Mouse (Mus musculus): ENCODE results near the gene Olfr646. TPM values are rescaled to one million over a fixed set of nuclear protein-coding genes. Genes with fewer than 3 reads are reported as not detected.

The Olfr646 gene
- not detected in 2 replicates for polyA plus RNA-seq (2015; fragmentation: Nextera tagmentation; extraction: Ambion mirVana)

- no peaks in the 10 kb centered on the region for H3K27me3 ChIP-seq
- no peak within 1 kb of the TSS for H3K4me3 ChIP-seq
- no peak within 1 kb of the TSS for H3K27ac ChIP-seq
- no peaks in the 10 kb centered on the region for H3K36me3 ChIP-seq
- H3K4me2 ChIP-seq = no peak within 1 kb of the TSS
- ATAC-seq (ENCODE audit: low FRiP score) = no peak
- no peak within 1 kb of the TSS for H3K9ac ChIP-seq
- no peaks in the 10 kb centered on the region for H3K4me1 ChIP-seq (replicated peaks)
- H3K9me3 ChIP-seq = no peaks in the 10 kb centered on the region
Observed at GRCm38 (mm10) chr7:104104757-104104972, at the start of gene Olfr646. Gene Olfr646, plus strand, starts transcription at chr7:104104873.

- H3K9me3 ChIP-seq = no peaks in the 10 kb centered on the region
- no peaks in the 10 kb centered on the region for H3K4me1 ChIP-seq (replicated peaks)
- H3K9ac ChIP-seq = no peak overlapping the region
- 91% methylated on average over 1 of the region's 1 CpGs for WGBS
- no peak overlapping the region for H3K4me3 ChIP-seq
- no peaks in the 10 kb centered on the region for H3K36me3 ChIP-seq
- no peak for ATAC-seq (ENCODE audit: low FRiP score)
- H3K4me2 ChIP-seq = no peak overlapping the region
- no peak overlapping the region for H3K27ac ChIP-seq
- no peaks in the 10 kb centered on the region for H3K27me3 ChIP-seq
Observed at GRCm38 (mm10) chr7:104059215-104059614, 45.5 kb upstream of the Olfr646 start.

GRCm38 (mm10) chr7:104061345-104061744 lies 43.3 kb upstream of the Olfr646 start, which contains the start of gene 4930516K23Rik:
Gene 4930516K23Rik, minus strand, starts transcription at chr7:104061445.
- no peaks in the 10 kb centered on the region for H3K9me3 ChIP-seq
- H3K9ac ChIP-seq = no peak within 1 kb of the TSS
- H3K36me3 ChIP-seq = no peaks in the 10 kb centered on the region
- no peak within 1 kb of the TSS for H3K4me2 ChIP-seq
- ATAC-seq (ENCODE audit: low FRiP score) = no peak
- H3K27ac ChIP-seq = no peak within 1 kb of the TSS
- 56% methylated on average over 2 of the region's 2 CpGs for whole genome bisulfite sequencing
- H3K4me1 ChIP-seq (replicated peaks) = no peaks in the 10 kb centered on the region
- H3K4me3 ChIP-seq = no peak within 1 kb of the TSS
- H3K27me3 ChIP-seq = no peaks in the 10 kb centered on the region

- H3K4me2 ChIP-seq = no peak within 1 kb of the TSS
- H3K27me3 ChIP-seq = no peaks in the 10 kb centered on the region
- H3K4me3 ChIP-seq = no peak within 1 kb of the TSS
- no peak within 1 kb of the TSS for H3K27ac ChIP-seq
- H3K36me3 ChIP-seq = no peaks in the 10 kb centered on the region
- 73% methylated on average over 2 of the region's 2 CpGs for WGBS
- no peak within 1 kb of the TSS for H3K9ac ChIP-seq
- no peaks in the 10 kb centered on the region for H3K9me3 ChIP-seq
- no peak for ATAC-seq (ENCODE audit: low FRiP score)
- no peaks in the 10 kb centered on the region for H3K4me1 ChIP-seq (replicated peaks)
Observed at GRCm38 (mm10) chr7:104071769-104072168, 32.9 kb upstream of the Olfr646 start, which contains the start of gene Olfr644. Gene Olfr644, minus strand, starts transcription at chr7:104071869.

GRCm38 (mm10) chr7:104085365-104085764 lies 19.3 kb upstream of the Olfr646 start, which contains the start of gene Olfr645:
Gene Olfr645, minus strand, starts transcription at chr7:104085465.
- Histone ChIP-seq H3K27me3 (no peaks in the 10 kb centered on the region), H3K4me1 (replicated peaks) (no peaks in the 10 kb centered on the region), H3K9ac (no peak within 1 kb of the TSS), H3K27ac (no peak within 1 kb of the TSS), H3K9me3 (no peaks in the 10 kb centered on the region), H3K36me3 (no peaks in the 10 kb centered on the region), H3K4me2 (no peak within 1 kb of the TSS), H3K4me3 (no peak within 1 kb of the TSS)
- ATAC-seq (ENCODE audit: low FRiP score) = no peak
- WGBS = 85% methylated on average over 1 of the region's 1 CpGs

- Histone ChIP-seq H3K9ac (no peak overlapping the region), H3K4me2 (no peak overlapping the region)
- WGBS = 50% methylated on average over 4 of the region's 4 CpGs
Observed at GRCm38 (mm10) chr7:104103913-104104756, 538 bp upstream of the Olfr646 start.

GRCm38 (mm10) chr7:104129726-104130125 lies 25.1 kb downstream of the Olfr646 start, which contains the start of gene Ubqln5:
Gene Ubqln5, minus strand, starts transcription at chr7:104129826.
- Histone ChIP-seq H3K4me1 (replicated peaks) (no peaks in the 10 kb centered on the region), H3K27ac (no peak within 1 kb of the TSS), H3K4me3 (no peak within 1 kb of the TSS), H3K36me3 (no peaks in the 10 kb centered on the region), H3K4me2 (no peak within 1 kb of the TSS), H3K9me3 (peaks cover 2% of the 10 kb centered on the region; the same call in 1 of the 2 replicates), H3K9ac (no peak within 1 kb of the TSS), H3K27me3 (no peaks in the 10 kb centered on the region)
- no peak for ATAC-seq (ENCODE audit: low FRiP score)
- 97% methylated on average over 5 of the region's 5 CpGs for WGBS

More at GRCm38 (mm10) chr7:104103913-104104756, 538 bp upstream of the Olfr646 start:
- no peak overlapping the region for H3K4me3 ChIP-seq
- H3K27me3 ChIP-seq = no peaks in the 10 kb centered on the region
- H3K36me3 ChIP-seq = no peaks in the 10 kb centered on the region
- H3K27ac ChIP-seq = no peak overlapping the region
- no peaks in the 10 kb centered on the region for H3K9me3 ChIP-seq
- ATAC-seq (ENCODE audit: low FRiP score) = no peak
- no peaks in the 10 kb centered on the region for H3K4me1 ChIP-seq (replicated peaks)

- Histone ChIP-seq H3K4me2 (no peak within 1 kb of the TSS), H3K4me3 (no peak within 1 kb of the TSS), H3K27ac (no peak within 1 kb of the TSS), H3K4me1 (replicated peaks) (no peaks in the 10 kb centered on the region), H3K9me3 (no peaks in the 10 kb centered on the region), H3K27me3 (no peaks in the 10 kb centered on the region), H3K36me3 (no peaks in the 10 kb centered on the region), H3K9ac (no peak within 1 kb of the TSS)
- WGBS = 92% methylated on average over 5 of the region's 5 CpGs
- ATAC-seq (ENCODE audit: low FRiP score) = no peak
Observed at GRCm38 (mm10) chr7:104137305-104137704, 32.6 kb downstream of the Olfr646 start, which contains the start of gene Olfr643. Gene Olfr643, minus strand, starts transcription at chr7:104137405.

- no peaks in the 10 kb centered on the region for H3K4me1 ChIP-seq (replicated peaks)
- 83% methylated on average over 3 of the region's 3 CpGs for WGBS
Observed at GRCm38 (mm10) chr7:104143179-104143578, 38.5 kb downstream of the Olfr646 start, which contains the start of gene Ubqln3. Gene Ubqln3, minus strand, starts transcription at chr7:104143279.

GRCm38 (mm10) chr7:104150456-104150855 lies 45.8 kb downstream of the Olfr646 start, which contains the start of gene Ubqlnl:
Gene Ubqlnl, minus strand, starts transcription at chr7:104150556.
- no peak within 1 kb of the TSS for H3K27ac ChIP-seq
- H3K4me3 ChIP-seq = no peak within 1 kb of the TSS
- no peaks in the 10 kb centered on the region for H3K9me3 ChIP-seq
- no peak within 1 kb of the TSS for H3K4me2 ChIP-seq
- 91% methylated on average over 2 of the region's 2 CpGs for WGBS
- H3K9ac ChIP-seq = no peak within 1 kb of the TSS
- no peaks in the 10 kb centered on the region for H3K36me3 ChIP-seq
- ATAC-seq (ENCODE audit: low FRiP score) = no peak
- no peaks in the 10 kb centered on the region for H3K4me1 ChIP-seq (replicated peaks)
- H3K27me3 ChIP-seq = no peaks in the 10 kb centered on the region

More at GRCm38 (mm10) chr7:104143179-104143578, 38.5 kb downstream of the Olfr646 start, which contains the start of gene Ubqln3:
- Histone ChIP-seq H3K4me3 (no peak within 1 kb of the TSS), H3K27ac (no peak within 1 kb of the TSS), H3K27me3 (no peaks in the 10 kb centered on the region), H3K36me3 (no peaks in the 10 kb centered on the region), H3K9ac (no peak within 1 kb of the TSS), H3K4me2 (no peak within 1 kb of the TSS), H3K9me3 (no peaks in the 10 kb centered on the region)
- ATAC-seq (ENCODE audit: low FRiP score) = no peak
